Mouse (Mus musculus) forebrain, embryonic 14.5 days (tissue): Measurements from ENCODE around the gene Tnfaip1. TPM values are rescaled to one million over a fixed set of nuclear protein-coding genes. Genes with fewer than 3 reads are reported as not detected.
A peak's percentile ranks its signal among the peaks of the same experiment; 100 is the strongest.
"Not testable (repeated sequence)": the region's sequence is repeated elsewhere in the genome, so short reads cannot be mapped to it uniquely, and the experiment has no call there.

Experiments
- ATAC-seq: fragments of 200-750 bp; cut with Nextera tagmentation; 2 replicates; pipeline ENCODE4 v1.8.0; 2017; ENCODE audit warnings: mild to moderate bottlenecking, moderate library complexity
- DNase-seq: peaks from one replicate; pipeline ENCODE4 v3.0.0-alpha.2; 2015; ENCODE audit warnings: low spot score
- H3K27ac ChIP-seq: fragments of 300-500 bp; sonication (generic); 2 replicates; pipeline ENCODE4 v1.5.1; 2014; ENCODE audit warnings: low read depth, mild to moderate bottlenecking, control low read depth, low read length, moderate library complexity
- H3K27me3 ChIP-seq: fragments of 300-500 bp; sonication (generic); replicated peaks from 2 replicates; pipeline ENCODE4 v1.6.1; 2014; ENCODE audit warnings: low read length, control low read depth, mixed read lengths; ENCODE audit not compliant: control insufficient read depth, insufficient read depth
- H3K36me3 ChIP-seq: fragments of 300-500 bp; sonication (generic); 2 replicates; pipeline ENCODE4 v1.6.1; 2014; ENCODE audit warnings: low read length, control low read depth; ENCODE audit not compliant: control insufficient read depth, insufficient read depth
- H3K4me1 ChIP-seq: fragments of 300-500 bp; sonication (generic); 2 replicates; pipeline ENCODE4 v1.6.1; 2014; ENCODE audit warnings: antibody characterized with exemption, low read length, control low read depth; ENCODE audit not compliant: control insufficient read depth, insufficient read depth
- H3K4me2 ChIP-seq: fragments of 300-500 bp; sonication (generic); 2 replicates; pipeline ENCODE4 v1.6.1; 2014; ENCODE audit warnings: mild to moderate bottlenecking, control low read depth, low read length
- H3K4me3 ChIP-seq: fragments of 300-500 bp; sonication (generic); 2 replicates; pipeline ENCODE4 v1.5.1; 2014; ENCODE audit warnings: low read depth, low read length, control low read depth
- H3K9ac ChIP-seq: fragments of 300-500 bp; sonication (generic); 2 replicates; pipeline ENCODE4 v1.6.1; 2014; ENCODE audit warnings: mild to moderate bottlenecking, low read length, control low read depth, moderate library complexity
- H3K9me3 ChIP-seq: fragments of 300-500 bp; sonication (generic); replicated peaks from 2 replicates; pipeline ENCODE4 v1.6.1; 2016; ENCODE audit warnings: low read length, control low read depth, mixed read lengths; ENCODE audit not compliant: control insufficient read depth
- WGBS: fragments of 180-500 bp; shearing (Covaris S2); extraction: QIAGEN DNeasy Blood & Tissue Kit; methylation state at CpG from one replicate; pipeline ENCODE4 v1.1.7; 2014; 5-methylcytosine and 5-hydroxymethylcytosine counted together
- polyA plus RNA-seq: library from polyadenylated mRNA; unstranded; fragments of >200 nt; fragmentation: Nextera tagmentation; extraction: Ambion mirVana; gene quantifications from 2 replicates; pipeline ENCODE4 v1.2.1, GENCODE M21; 2014

Tnfaip1 gene
- 66.1 and 71.3 TPM in 2 replicates for polyA plus RNA-seq

DNA sequence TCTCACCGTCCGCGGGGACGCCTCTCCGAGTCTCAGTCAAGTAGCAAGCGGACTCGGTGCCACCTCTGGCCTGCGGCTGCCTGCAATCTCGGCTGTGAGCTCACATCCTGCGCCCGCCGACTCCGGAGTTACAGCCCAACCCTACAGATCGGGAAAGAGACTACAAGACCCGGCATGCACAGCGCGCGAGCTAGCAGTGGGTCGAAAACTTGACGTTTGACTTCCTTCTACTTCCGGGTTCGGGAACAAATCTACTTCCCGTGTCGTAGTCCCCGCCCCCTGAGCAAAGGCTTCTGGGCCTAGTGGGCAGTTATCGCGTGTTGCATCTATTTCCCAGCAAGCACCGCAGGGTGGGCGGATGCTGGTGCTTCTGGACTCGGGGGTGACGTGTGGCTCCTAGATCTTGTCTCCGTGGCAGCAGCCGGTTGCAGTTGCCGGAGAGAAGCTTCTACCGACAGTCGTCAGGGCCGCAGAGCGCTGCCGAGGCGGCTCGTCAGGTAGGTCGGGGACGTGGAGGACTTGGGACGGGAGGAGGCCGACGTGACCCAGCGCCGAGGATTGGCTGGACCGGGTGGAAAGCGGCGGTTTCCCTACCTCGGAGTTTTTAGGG is at the start of gene Tnfaip1, which contains the start of gene Ift20:
Tnfaip1 (minus strand) TSS at position 253 of the 610 bp plus-strand sequence.
Ift20 (plus strand) TSS at position 282 of the 610 bp plus-strand sequence.
- Histone ChIP-seq H3K9me3 (no peaks in the 10 kb centered on the region), H3K27me3 (no peaks in the 10 kb centered on the region), H3K27ac (peak within 1 kb of the TSS; percentile 89), H3K4me1 (peaks cover 12% of the 10 kb centered on the region), H3K36me3 (peaks cover 26% of the 10 kb centered on the region), H3K4me3 (peak within 1 kb of the TSS; percentile 76), H3K9ac (peak within 1 kb of the TSS; percentile 85), H3K4me2 (peak within 1 kb of the TSS; percentile 90)
- ATAC-seq = peak; percentile 99
- WGBS = under 1% methylated on average over 52 of the region's 52 CpGs
- peak; percentile 100 for DNase-seq

- Histone ChIP-seq H3K36me3 (peaks cover 41% of the 10 kb centered on the region), H3K27me3 (no peaks in the 10 kb centered on the region), H3K9ac (no peak overlapping the region), H3K4me3 (no peak overlapping the region), H3K4me2 (no peak overlapping the region), H3K9me3 (peaks cover 4% of the 10 kb centered on the region; the same call in 1 of the 2 replicates), H3K4me1 (no peaks in the 10 kb centered on the region), H3K27ac (no peak overlapping the region)
- DNase-seq = no peak
- WGBS = 91% methylated on average over 6 of the region's 6 CpGs
- no peak for ATAC-seq
Observed at GRCm38 (mm10) chr11:78582848-78583247, 46.7 kb upstream of the Tnfaip1 start.

- no peaks in the 10 kb centered on the region for H3K9me3 ChIP-seq
- no peak for ATAC-seq
- H3K36me3 ChIP-seq = peaks cover 59% of the 10 kb centered on the region
- WGBS = 95% methylated on average over 2 of the region's 2 CpGs
- no peaks in the 10 kb centered on the region for H3K4me1 ChIP-seq
- no peak for DNase-seq
- no peak overlapping the region for H3K9ac ChIP-seq
- H3K27me3 ChIP-seq = no peaks in the 10 kb centered on the region
- no peak overlapping the region for H3K27ac ChIP-seq
- H3K4me3 ChIP-seq = no peak overlapping the region
- H3K4me2 ChIP-seq = no peak overlapping the region
Observed at GRCm38 (mm10) chr11:78574975-78575374, 38.8 kb upstream of the Tnfaip1 start.

DNA sequence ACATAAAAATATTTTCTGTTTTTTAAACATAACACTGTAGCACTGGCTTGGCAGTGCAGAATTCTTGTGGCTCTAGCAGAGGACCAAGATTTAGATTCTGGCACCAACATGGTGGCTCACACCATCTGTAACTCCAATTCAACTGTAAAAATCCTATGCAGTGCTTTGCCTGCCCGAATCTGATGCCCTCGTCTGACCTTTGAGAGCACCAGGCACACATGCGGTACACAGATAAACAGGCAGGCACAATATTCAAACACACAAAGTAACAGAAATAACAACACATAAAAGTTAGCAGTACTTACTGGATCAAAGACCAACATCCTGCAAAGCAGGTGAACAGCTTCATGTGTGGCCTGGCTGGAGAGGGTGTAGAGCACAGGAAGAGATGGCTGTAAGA is 38.4 kb upstream of the Tnfaip1 start:
- DNase-seq (no peak), ATAC-seq (no peak)
- H3K4me1 ChIP-seq = no peaks in the 10 kb centered on the region
- no peaks in the 10 kb centered on the region for H3K9me3 ChIP-seq
- 95% methylated on average over 3 of the region's 3 CpGs for WGBS
- H3K27me3 ChIP-seq = no peaks in the 10 kb centered on the region
- H3K9ac ChIP-seq = no peak overlapping the region
- H3K4me2 ChIP-seq = no peak overlapping the region
- H3K27ac ChIP-seq = no peak overlapping the region
- H3K4me3 ChIP-seq = no peak overlapping the region
- peaks cover 63% of the 10 kb centered on the region for H3K36me3 ChIP-seq

GRCm38 (mm10) chr11:78574031-78574430 is 37.9 kb upstream of the Tnfaip1 start:
- H3K36me3 ChIP-seq = peaks cover 66% of the 10 kb centered on the region
- not testable (repeated sequence) for H3K4me1 ChIP-seq, H3K27me3 ChIP-seq, DNase-seq, H3K4me3 ChIP-seq, ATAC-seq, H3K9me3 ChIP-seq, H3K4me2 ChIP-seq, H3K9ac ChIP-seq, H3K27ac ChIP-seq
- WGBS = 93% methylated on average over 3 of the region's 4 CpGs

DNA sequence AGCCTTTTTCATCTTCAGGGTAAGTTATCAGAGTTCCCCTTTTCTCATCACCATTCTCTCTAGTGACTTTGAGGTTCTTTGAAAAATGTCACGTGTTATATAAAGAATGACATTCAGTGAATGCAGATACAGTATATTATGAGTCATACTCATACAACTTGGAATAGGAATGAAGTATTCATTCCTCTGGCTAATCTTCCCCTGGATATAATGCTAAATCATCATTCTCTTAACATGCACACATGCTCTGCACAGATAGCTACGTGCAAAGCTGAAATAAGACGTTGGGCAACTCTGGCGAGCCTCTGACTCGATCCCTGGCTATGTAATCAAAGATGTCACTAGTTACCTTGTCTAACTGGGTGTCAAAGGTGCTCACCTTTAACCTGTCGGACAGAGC is 35.7 kb upstream of the Tnfaip1 start:
- Histone ChIP-seq H3K27me3 (no peaks in the 10 kb centered on the region), H3K36me3 (peaks cover 66% of the 10 kb centered on the region), H3K9ac (no peak overlapping the region), H3K4me3 (no peak overlapping the region), H3K4me2 (no peak overlapping the region), H3K4me1 (no peaks in the 10 kb centered on the region), H3K27ac (no peak overlapping the region), H3K9me3 (no peaks in the 10 kb centered on the region)
- no peak for ATAC-seq
- WGBS = 92% methylated on average over 6 of the region's 6 CpGs
- no peak for DNase-seq

GRCm38 (mm10) chr11:78571441-78571840 is 35.3 kb upstream of the Tnfaip1 start:
- whole genome bisulfite sequencing = 93% methylated on average over 8 of the region's 8 CpGs
- Histone ChIP-seq H3K9ac (no peak overlapping the region), H3K36me3 (peaks cover 67% of the 10 kb centered on the region), H3K4me3 (no peak overlapping the region), H3K4me2 (no peak overlapping the region), H3K27me3 (no peaks in the 10 kb centered on the region), H3K9me3 (no peaks in the 10 kb centered on the region), H3K4me1 (no peaks in the 10 kb centered on the region), H3K27ac (no peak overlapping the region)
- DNase-seq = no peak
- no peak for ATAC-seq

DNA sequence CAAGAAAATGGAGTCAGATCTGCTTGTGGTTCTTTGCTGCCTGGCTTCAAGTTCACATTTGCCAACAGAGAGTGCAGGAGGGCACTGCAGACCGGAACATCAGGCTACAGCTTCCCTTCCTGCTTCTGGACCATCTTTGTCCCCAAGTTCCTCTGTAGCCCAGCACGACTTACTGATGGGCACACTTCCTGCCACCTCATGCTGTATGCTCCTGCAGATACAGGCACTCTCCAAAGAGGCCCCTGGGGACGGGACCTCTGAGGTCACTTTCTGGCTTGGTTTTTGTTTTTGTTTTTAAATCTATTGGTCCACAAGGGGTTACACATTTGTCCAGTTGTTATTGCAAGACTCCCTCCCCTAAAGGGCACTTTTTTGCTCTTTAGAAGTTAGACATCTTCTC is 33.7 kb upstream of the Tnfaip1 start:
- DNase-seq = no peak
- Histone ChIP-seq H3K36me3 (peaks cover 56% of the 10 kb centered on the region), H3K4me2 (no peak overlapping the region), H3K27ac (no peak overlapping the region), H3K9me3 (no peaks in the 10 kb centered on the region), H3K9ac (no peak overlapping the region), H3K27me3 (no peaks in the 10 kb centered on the region), H3K4me3 (no peak overlapping the region), H3K4me1 (no peaks in the 10 kb centered on the region)
- no peak for ATAC-seq
- 87% methylated on average over 3 of the region's 3 CpGs for WGBS

- Histone ChIP-seq H3K36me3 (peaks cover 52% of the 10 kb centered on the region), H3K9ac (no peak overlapping the region), H3K4me2 (no peak overlapping the region), H3K9me3 (no peaks in the 10 kb centered on the region), H3K4me3 (no peak overlapping the region), H3K4me1 (no peaks in the 10 kb centered on the region), H3K27me3 (no peaks in the 10 kb centered on the region), H3K27ac (no peak overlapping the region)
- WGBS = 88% methylated on average over 10 of the region's 10 CpGs
- ATAC-seq (no peak), DNase-seq (no peak)
Observed at GRCm38 (mm10) chr11:78568827-78569226, 32.7 kb upstream of the Tnfaip1 start.
